Mouse (Mus musculus) intestine, embryonic 16.5 days (tissue): ENCODE measurements around the gene Zfp809. TPM values are rescaled to one million over a fixed set of nuclear protein-coding genes. Genes with fewer than 3 reads are reported as not detected.

ENCODE experiments used
- ATAC-seq: fragments of 200-750 bp; cut with Nextera tagmentation; 2 replicates; pipeline ENCODE4 v1.8.0; 2017; ENCODE audit warnings: moderate TSS enrichment, moderate library complexity
- H3K27ac ChIP-seq: fragments of 300-500 bp; sonication (generic); 2 replicates; pipeline ENCODE4 v1.5.1; 2014; ENCODE audit warnings: mild to moderate bottlenecking, low read length
- H3K27me3 ChIP-seq: fragments of 300-500 bp; sonication (generic); replicated peaks from 2 replicates; pipeline ENCODE4 v1.6.1; 2014; ENCODE audit warnings: low read length, control low read depth, mixed read lengths; ENCODE audit not compliant: control insufficient read depth, insufficient read depth
- H3K36me3 ChIP-seq: fragments of 300-500 bp; sonication (generic); 2 replicates; pipeline ENCODE4 v1.6.1; 2014; ENCODE audit warnings: low read length, control low read depth; ENCODE audit not compliant: control insufficient read depth, insufficient read depth
- H3K4me1 ChIP-seq: fragments of 300-500 bp; sonication (generic); 2 replicates; pipeline ENCODE4 v1.6.1; 2014; ENCODE audit warnings: low read length, control low read depth, mixed read lengths; ENCODE audit not compliant: control insufficient read depth, insufficient read depth
- H3K4me2 ChIP-seq: fragments of 300-500 bp; sonication (generic); 2 replicates; pipeline ENCODE4 v1.6.1; 2014; ENCODE audit warnings: low read depth, low read length, control low read depth
- H3K4me3 ChIP-seq: fragments of 300-500 bp; sonication (generic); 2 replicates; pipeline ENCODE4 v1.5.1; 2014; ENCODE audit warnings: mild to moderate bottlenecking, low read length
- H3K9ac ChIP-seq: fragments of 300-500 bp; sonication (generic); 2 replicates; pipeline ENCODE4 v1.6.1; 2014; ENCODE audit warnings: low read depth, low read length
- H3K9me3 ChIP-seq: fragments of 300-500 bp; sonication (generic); 2 replicates; pipeline ENCODE4 v1.6.1; 2016; ENCODE audit warnings: low read length, control low read depth; ENCODE audit not compliant: control insufficient read depth
- WGBS: fragments of 180-500 bp; shearing (Covaris S2); extraction: QIAGEN DNeasy Blood & Tissue Kit; methylation state at CpG from one replicate; pipeline ENCODE4 v1.1.7; 2014; 5-methylcytosine and 5-hydroxymethylcytosine counted together
- polyA plus RNA-seq: library from polyadenylated mRNA; unstranded; fragments of >200 nt; fragmentation: Nextera tagmentation; extraction: Ambion mirVana; gene quantifications from 2 replicates; pipeline ENCODE4 v1.2.1, GENCODE M21; 2015

The Zfp809 gene
- polyA plus RNA-seq = 19.1 and 21.8 TPM in 2 replicates

DNA sequence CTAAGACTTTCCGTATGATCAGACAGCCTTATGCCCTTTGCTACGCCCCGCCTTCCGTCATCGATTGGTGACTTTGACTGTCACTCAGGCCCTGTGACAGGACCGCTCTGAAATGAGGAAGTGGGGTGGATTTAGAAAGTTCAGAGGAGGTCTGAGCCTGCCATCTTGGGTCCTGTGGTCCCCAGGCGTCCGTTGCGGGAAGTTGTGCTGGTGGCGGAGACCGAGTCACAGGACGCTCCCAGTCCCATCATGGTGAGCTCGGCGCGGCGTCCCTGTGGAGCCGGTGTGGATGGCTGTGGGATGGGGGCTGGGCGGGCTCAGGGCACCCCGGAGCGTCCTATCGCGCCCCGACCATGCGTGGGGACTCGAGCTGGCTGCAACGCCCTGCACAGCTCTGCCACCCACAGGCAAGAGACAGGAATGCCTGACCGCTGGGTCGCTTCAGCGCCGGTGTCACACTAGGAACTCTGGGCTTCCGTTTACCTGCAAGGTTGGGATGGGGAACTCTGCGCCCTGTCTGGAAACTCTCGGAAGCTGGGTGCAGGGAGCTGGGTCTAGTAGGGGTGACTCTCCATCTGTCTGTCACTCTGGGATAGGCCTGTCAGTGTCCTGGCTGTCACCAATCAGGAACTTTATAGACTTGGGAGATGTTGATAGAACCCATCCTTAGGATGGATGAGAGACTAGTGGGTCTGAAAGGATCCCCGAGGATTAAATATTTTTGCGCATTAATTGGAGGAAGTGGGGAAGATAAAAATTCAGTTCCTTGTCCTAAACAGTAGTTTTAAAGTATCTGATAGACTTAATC, at the start of gene Zfp809:
TSS of gene Zfp809 (plus strand) at position 134 of the 808 bp plus-strand sequence.
- H3K4me2 ChIP-seq = peak within 1 kb of the TSS; percentile 78
- no peaks in the 10 kb centered on the region for H3K9me3 ChIP-seq
- no peaks in the 10 kb centered on the region for H3K36me3 ChIP-seq
- H3K27me3 ChIP-seq = no peaks in the 10 kb centered on the region
- peak within 1 kb of the TSS; percentile 96 for H3K9ac ChIP-seq
- H3K4me1 ChIP-seq = peaks cover 6% of the 10 kb centered on the region; the same call in 1 of the 2 replicates
- H3K4me3 ChIP-seq = peak within 1 kb of the TSS; percentile 86
- H3K27ac ChIP-seq = peak within 1 kb of the TSS; percentile 98
- WGBS = under 1% methylated on average over 35 of the region's 35 CpGs
- ATAC-seq = peak; percentile 99

GRCm38 (mm10) chr9:22188025-22188611, 37.4 kb upstream of the Zfp809 start, which contains the start of gene Zfp872:
TSS of gene Zfp872 (plus strand) at chr9:22188090.
- Histone ChIP-seq H3K27ac (no peak within 1 kb of the TSS), H3K4me3 (peak within 1 kb of the TSS; percentile 46), H3K27me3 (0 out of 2 replicates have a peak, but pooled peaks cover 2% of the 10 kb centered on the region), H3K9me3 (0 out of 2 replicates have a peak, but pooled peaks cover 12% of the 10 kb centered on the region), H3K36me3 (no peaks in the 10 kb centered on the region), H3K4me2 (peak within 1 kb of the TSS; percentile 74), H3K4me1 (no peaks in the 10 kb centered on the region; the same call in 1 of the 2 replicates), H3K9ac (peak within 1 kb of the TSS; percentile 60)
- 14% methylated on average over 43 of the region's 43 CpGs for WGBS
- peak; percentile 73 for ATAC-seq

DNA sequence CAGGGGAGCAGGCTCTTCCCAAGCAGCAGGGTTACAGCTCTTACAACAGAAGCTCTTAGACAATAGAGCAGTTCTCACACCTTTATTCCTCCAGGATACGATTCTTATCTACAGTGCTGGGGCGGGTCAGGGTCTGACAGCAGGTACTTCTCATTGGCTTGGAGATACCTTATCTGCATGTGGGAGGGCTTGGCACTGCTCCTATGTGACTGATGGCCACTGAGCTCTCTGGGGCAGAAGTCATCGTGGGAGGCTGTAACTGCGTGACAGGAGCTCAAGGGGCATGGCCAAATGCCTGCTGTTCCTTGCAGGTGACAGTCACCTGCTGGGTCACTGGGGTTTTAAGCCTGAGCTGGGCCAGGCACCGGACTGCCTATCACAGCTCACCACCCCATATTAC, 29.1 kb upstream of the Zfp809 start:
- Histone ChIP-seq H3K4me1 (no peaks in the 10 kb centered on the region), H3K27me3 (no peaks in the 10 kb centered on the region), H3K4me2 (0 out of 2 replicates have a peak overlapping the region, but pooled peaks have one; percentile 25), H3K9me3 (peaks cover 21% of the 10 kb centered on the region), H3K27ac (no peak overlapping the region), H3K4me3 (no peak overlapping the region), H3K9ac (no peak overlapping the region), H3K36me3 (no peaks in the 10 kb centered on the region)
- 23% methylated on average over 5 of the region's 5 CpGs for WGBS
- ATAC-seq = peak; percentile 99

- Histone ChIP-seq H3K4me1 (no peaks in the 10 kb centered on the region), H3K27me3 (no peaks in the 10 kb centered on the region), H3K9me3 (no peaks in the 10 kb centered on the region), H3K36me3 (no peaks in the 10 kb centered on the region), H3K9ac (no peak overlapping the region), H3K4me2 (no peak overlapping the region), H3K27ac (no peak overlapping the region), H3K4me3 (no peak overlapping the region)
- peak; percentile 88 for ATAC-seq
- 56% methylated on average over 2 of the region's 2 CpGs for WGBS
Measured at GRCm38 (mm10) chr9:22213785-22214194, 11.7 kb upstream of the Zfp809 start.

DNA sequence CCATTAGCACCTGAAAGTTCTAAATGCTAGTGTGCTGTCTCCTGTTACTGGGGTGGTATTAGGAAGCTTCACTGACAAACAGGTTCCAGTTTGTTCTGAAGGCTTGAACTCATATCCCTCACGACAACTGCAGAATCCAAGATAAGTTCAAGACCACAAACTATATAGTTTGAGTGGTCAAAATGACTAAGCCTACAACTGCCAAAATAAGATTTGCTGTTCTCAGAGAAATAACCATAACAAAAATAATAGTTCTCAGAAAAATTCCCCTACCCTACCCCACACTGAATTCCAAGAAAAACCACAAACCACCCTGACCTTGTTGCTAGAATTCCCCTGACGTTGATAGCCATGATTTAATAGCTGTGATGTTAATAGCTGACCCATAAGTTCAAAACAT, 11.0 kb upstream of the Zfp809 start:
- Histone ChIP-seq H3K36me3 (no peaks in the 10 kb centered on the region), H3K27me3 (no peaks in the 10 kb centered on the region), H3K4me1 (no peaks in the 10 kb centered on the region), H3K9me3 (no peaks in the 10 kb centered on the region), H3K27ac (no peak overlapping the region), H3K9ac (no peak overlapping the region), H3K4me3 (no peak overlapping the region), H3K4me2 (no peak overlapping the region)
- WGBS = 76% methylated on average over 2 of the region's 2 CpGs
- no peak for ATAC-seq

- Histone ChIP-seq H3K9me3 (no peaks in the 10 kb centered on the region), H3K4me1 (peaks cover 3% of the 10 kb centered on the region; the same call in 1 of the 2 replicates), H3K9ac (no peak overlapping the region), H3K27me3 (no peaks in the 10 kb centered on the region), H3K36me3 (no peaks in the 10 kb centered on the region), H3K4me2 (no peak overlapping the region), H3K4me3 (no peak overlapping the region), H3K27ac (no peak overlapping the region)
- no peak for ATAC-seq
- 57% methylated on average over 3 of the region's 3 CpGs for WGBS
Measured at GRCm38 (mm10) chr9:22216705-22217104, 8.8 kb upstream of the Zfp809 start.

DNA sequence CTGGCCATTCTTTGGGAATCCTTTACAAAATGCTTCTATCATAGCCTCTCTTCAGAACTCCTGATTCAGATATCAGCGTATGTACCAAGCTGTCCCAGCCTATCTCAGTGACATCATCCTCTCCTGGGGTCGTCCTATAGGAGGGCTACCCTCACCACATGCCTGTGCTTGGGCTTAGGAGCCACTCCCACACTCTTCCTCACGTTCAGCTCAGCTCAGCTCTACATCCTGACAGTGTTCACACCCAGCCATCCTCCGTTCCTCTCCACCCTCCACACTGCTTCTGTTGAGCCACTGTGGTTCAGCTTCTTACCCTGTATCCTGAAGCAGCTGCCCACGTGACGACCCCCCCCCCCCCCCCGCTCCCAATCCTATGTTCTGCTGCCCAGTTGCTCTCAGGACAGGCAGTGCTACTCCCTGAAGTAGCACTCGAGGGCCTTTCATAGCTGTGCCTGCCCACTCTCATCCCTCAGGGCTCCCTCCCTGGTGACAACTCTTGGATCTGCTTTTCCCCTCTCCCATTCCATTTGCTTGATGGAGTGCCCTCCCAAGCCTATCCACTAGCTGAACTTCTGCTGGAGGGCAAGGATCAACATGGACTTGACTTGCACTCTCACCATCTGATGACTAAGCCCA, 7.5 kb upstream of the Zfp809 start:
- 43% methylated on average over 8 of the region's 8 CpGs for WGBS
- ATAC-seq = no peak
- no peak overlapping the region for H3K9ac ChIP-seq
- no peaks in the 10 kb centered on the region for H3K27me3 ChIP-seq
- H3K36me3 ChIP-seq = no peaks in the 10 kb centered on the region
- no peaks in the 10 kb centered on the region for H3K9me3 ChIP-seq
- no peak overlapping the region for H3K27ac ChIP-seq
- no peak overlapping the region for H3K4me3 ChIP-seq
- no peak overlapping the region for H3K4me2 ChIP-seq
- peaks cover 6% of the 10 kb centered on the region; the same call in 1 of the 2 replicates for H3K4me1 ChIP-seq

DNA sequence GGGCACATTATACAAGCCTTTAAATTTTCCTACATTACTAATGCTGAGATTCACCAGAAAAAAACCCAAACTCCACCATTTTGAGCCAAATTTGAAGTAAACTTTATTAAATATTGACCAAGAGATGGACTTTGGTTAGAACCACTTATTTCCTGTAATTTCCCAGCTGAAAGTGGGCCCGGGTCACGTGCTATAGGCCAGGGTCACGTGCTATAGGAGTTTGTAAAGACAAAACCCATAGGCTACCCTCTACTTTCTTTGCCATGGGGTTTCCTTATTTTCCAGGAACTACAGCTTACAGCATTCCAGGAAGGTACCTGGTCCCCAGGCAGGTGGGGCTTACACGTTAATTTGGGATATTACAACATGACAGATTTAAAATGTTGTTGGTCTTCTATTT, 1.4 kb upstream of the Zfp809 start:
- peaks cover 6% of the 10 kb centered on the region; the same call in 1 of the 2 replicates for H3K4me1 ChIP-seq
- H3K4me3 ChIP-seq = no peak overlapping the region
- H3K9ac ChIP-seq = no peak overlapping the region
- H3K4me2 ChIP-seq = no peak overlapping the region
- no peaks in the 10 kb centered on the region for H3K36me3 ChIP-seq
- ATAC-seq = no peak
- 88% methylated on average over 4 of the region's 4 CpGs for WGBS
- H3K9me3 ChIP-seq = no peaks in the 10 kb centered on the region
- 0 out of 2 replicates have a peak overlapping the region, but pooled peaks have one; percentile 18 for H3K27ac ChIP-seq
- H3K27me3 ChIP-seq = no peaks in the 10 kb centered on the region
